Mouse (Mus musculus): ENCODE data around the gene Olfr486.
"Not testable (repeated sequence)": the region's sequence is repeated elsewhere in the genome, so short reads cannot be mapped to it uniquely, and the experiment has no call there.

The Olfr486 gene

GRCm38 (mm10) chr7:108172642-108173041 is at the start of gene Olfr486:
Olfr486 (minus strand) TSS chr7:108172742.
- DNase-seq: not testable (repeated sequence)

- DNase-seq: not testable (repeated sequence)
Measured at GRCm38 (mm10) chr7:108214536-108214935, 42.0 kb upstream of the Olfr486 start, which contains the start of gene Olfr487. Olfr487 (minus strand) TSS chr7:108214636.

- DNase-seq: no peak
Measured at GRCm38 (mm10) chr7:108196938-108197337, 24.4 kb upstream of the Olfr486 start.

- DNase-seq: not testable (repeated sequence)
Measured at GRCm38 (mm10) chr7:108196337-108196736, 23.8 kb upstream of the Olfr486 start.

GRCm38 (mm10) chr7:108192714-108193113 is 20.2 kb upstream of the Olfr486 start:
- not testable (repeated sequence) for DNase-seq

GRCm38 (mm10) chr7:108191196-108191595 is 18.7 kb upstream of the Olfr486 start:
- not testable (repeated sequence) for DNase-seq

- DNase-seq: not testable (repeated sequence)
Measured at GRCm38 (mm10) chr7:108185237-108185636, 12.7 kb upstream of the Olfr486 start.

- DNase-seq: not testable (repeated sequence)
Measured at GRCm38 (mm10) chr7:108184401-108184800, 11.9 kb upstream of the Olfr486 start.

GRCm38 (mm10) chr7:108159771-108160170 is 12.8 kb downstream of the Olfr486 start, which contains the start of gene Olfr485:
Olfr485 (minus strand) TSS chr7:108159871.
- no peak for DNase-seq

GRCm38 (mm10) chr7:108127349-108127748 is 45.2 kb downstream of the Olfr486 start, which contains the start of gene Olfr484:
Olfr484 (minus strand) TSS chr7:108127449.
- DNase-seq: no peak
